Mouse (Mus musculus) erythroblast, embryonic 14.5 days (primary cell): ENCODE measurements around the gene Tubg2. TPM values are rescaled to one million over a fixed set of nuclear protein-coding genes. Genes with fewer than 3 reads are reported as not detected.

Experiments used
- H3K27me3 ChIP-seq: 2 replicates; pipeline ENCODE4 v1.6.1; 2012; ENCODE audit warnings: inconsistent platforms; ENCODE audit not compliant: control insufficient read depth
- H3K36me3 ChIP-seq: 2 replicates; pipeline ENCODE4 v1.6.1; 2012; ENCODE audit warnings: mild to moderate bottlenecking, inconsistent platforms; ENCODE audit not compliant: control insufficient read depth
- H3K4me1 ChIP-seq: 2 replicates; pipeline ENCODE4 v1.6.1; 2012; ENCODE audit warnings: inconsistent platforms; ENCODE audit not compliant: control insufficient read depth
- H3K4me3 ChIP-seq: replicated peaks from 2 replicates; pipeline ENCODE3; 2012; ENCODE audit warnings: moderate library complexity, mild to moderate bottlenecking, inconsistent platforms
- H3K9me3 ChIP-seq: 2 replicates; pipeline ENCODE4 v1.6.1; 2012; ENCODE audit warnings: low read length, inconsistent platforms, mixed read lengths; ENCODE audit not compliant: control insufficient read depth
- GATA1 ChIP-seq: IDR thresholded peaks from 2 replicates; pipeline ENCODE4 v1.6.1; 2012; ENCODE audit warnings: low read length, inconsistent platforms, mixed read lengths
- TAL1 ChIP-seq: IDR thresholded peaks from 3 replicates; pipeline ENCODE4 v1.6.1; 2012; ENCODE audit warnings: low read length, inconsistent platforms, mixed read lengths
- polyA plus RNA-seq: library from polyadenylated mRNA; stranded (reverse); fragments of >175 nt; gene quantifications from 2 replicates; pipeline ENCODE4 v1.2.3, GENCODE M21; 2012

Gene Tubg2
- polyA plus RNA-seq, 1 experiment: not detected

- peak overlapping the region; percentile 4 for H3K4me3 ChIP-seq
- H3K4me1 ChIP-seq: peaks cover 35% of the 10 kb centered on the region
- H3K9me3 ChIP-seq: peaks cover 20% of the 10 kb centered on the region; the same call in 1 of the 2 replicates
- H3K27me3 ChIP-seq: peaks cover 100% of the 10 kb centered on the region
- H3K36me3 ChIP-seq: no peaks in the 10 kb centered on the region
- TF ChIP-seq TAL1: no peak
- no peak for TF ChIP-seq GATA1
Measured at GRCm38 (mm10) chr11:101174389-101174745, 18.7 kb downstream of the Tubg2 start.

GRCm38 (mm10) chr11:101174851-101175628 is 19.3 kb downstream of the Tubg2 start, which contains the start of gene Ccr10:
TSS of gene Ccr10 (minus strand) at chr11:101175443.
- TF ChIP-seq TAL1 (no peak), GATA1 (no peak)
- Histone ChIP-seq H3K9me3 (peaks cover 20% of the 10 kb centered on the region; the same call in 1 of the 2 replicates), H3K4me1 (peaks cover 35% of the 10 kb centered on the region), H3K36me3 (no peaks in the 10 kb centered on the region), H3K4me3 (peak within 1 kb of the TSS; percentile 4), H3K27me3 (peaks cover 98% of the 10 kb centered on the region)

- TF ChIP-seq GATA1 (no peak), TAL1 (no peak)
- Histone ChIP-seq H3K4me1 (peaks cover 30% of the 10 kb centered on the region), H3K9me3 (peaks cover 16% of the 10 kb centered on the region; the same call in 1 of the 2 replicates), H3K4me3 (no peak overlapping the region), H3K27me3 (peaks cover 97% of the 10 kb centered on the region), H3K36me3 (no peaks in the 10 kb centered on the region)
Measured at GRCm38 (mm10) chr11:101175636-101176116, 20.0 kb downstream of the Tubg2 start.

- Histone ChIP-seq H3K4me3 (no peak overlapping the region), H3K27me3 (peaks cover 93% of the 10 kb centered on the region), H3K4me1 (peaks cover 27% of the 10 kb centered on the region), H3K9me3 (peaks cover 16% of the 10 kb centered on the region; the same call in 1 of the 2 replicates), H3K36me3 (no peaks in the 10 kb centered on the region)
- TF ChIP-seq TAL1 (no peak), GATA1 (no peak)
Measured at GRCm38 (mm10) chr11:101176117-101176691, 20.5 kb downstream of the Tubg2 start.

GRCm38 (mm10) chr11:101176933-101177773 is 21.4 kb downstream of the Tubg2 start:
- TF ChIP-seq GATA1: no peak
- H3K4me1 ChIP-seq: peaks cover 19% of the 10 kb centered on the region

GRCm38 (mm10) chr11:101178061-101179058 is 22.7 kb downstream of the Tubg2 start:
- Histone ChIP-seq H3K4me1 (peaks cover 13% of the 10 kb centered on the region), H3K9me3 (peaks cover 10% of the 10 kb centered on the region; the same call in 1 of the 2 replicates), H3K27me3 (peaks cover 91% of the 10 kb centered on the region), H3K36me3 (no peaks in the 10 kb centered on the region), H3K4me3 (no peak overlapping the region)
- TF ChIP-seq TAL1: no peak
- TF ChIP-seq GATA1: no peak

More at GRCm38 (mm10) chr11:101176933-101177773, 21.4 kb downstream of the Tubg2 start:
- peaks cover 91% of the 10 kb centered on the region for H3K27me3 ChIP-seq
- no peak overlapping the region for H3K4me3 ChIP-seq
- peaks cover 14% of the 10 kb centered on the region; the same call in 1 of the 2 replicates for H3K9me3 ChIP-seq
- H3K36me3 ChIP-seq: no peaks in the 10 kb centered on the region

- Histone ChIP-seq H3K4me1 (peaks cover 3% of the 10 kb centered on the region), H3K27me3 (peaks cover 88% of the 10 kb centered on the region), H3K4me3 (no peak overlapping the region), H3K36me3 (no peaks in the 10 kb centered on the region), H3K9me3 (peaks cover 4% of the 10 kb centered on the region; the same call in 1 of the 2 replicates)
- no peak for TF ChIP-seq GATA1
- TF ChIP-seq TAL1: no peak
Measured at GRCm38 (mm10) chr11:101179306-101179705, 23.6 kb downstream of the Tubg2 start.

GRCm38 (mm10) chr11:101180261-101180660 is 24.6 kb downstream of the Tubg2 start:
- peaks cover 4% of the 10 kb centered on the region; the same call in 1 of the 2 replicates for H3K9me3 ChIP-seq
- H3K4me1 ChIP-seq: peaks cover 3% of the 10 kb centered on the region
- TF ChIP-seq GATA1 (no peak), TAL1 (no peak)
- H3K36me3 ChIP-seq: no peaks in the 10 kb centered on the region
- no peak overlapping the region for H3K4me3 ChIP-seq
- H3K27me3 ChIP-seq: peaks cover 84% of the 10 kb centered on the region
